Mouse (Mus musculus) CD4-positive, CD25-positive, alpha-beta regulatory T cell, adult 9 weeks (primary cell): ENCODE measurements around the gene Cdr1. TPM values are rescaled to one million over a fixed set of nuclear protein-coding genes. Genes with fewer than 3 reads are reported as not detected.

Experiments used
- polyA plus RNA-seq: library from polyadenylated mRNA; unstranded; fragments of 100-300 nt; shearing (Covaris generic); gene quantifications from one replicate; pipeline ENCODE4 v1.2.1, GENCODE M21; 2017

The Cdr1 gene
- polyA plus RNA-seq: not detected

GRCm38 (mm10) chrX:61185458-61185857 lies at the start of gene Cdr1:
Cdr1 (minus strand) TSS chrX:61185558.

